Mouse (Mus musculus): ENCODE data around the gene Cav1. TPM values are rescaled to one million over a fixed set of nuclear protein-coding genes. Genes with fewer than 3 reads are reported as not detected.

Gene Cav1
- polyA plus RNA-seq, 1 experiment from 2014 or later: 34.9 TPM

GRCm38 (mm10) chr6:17282159-17282558 lies 24.0 kb upstream of the Cav1 start:
- no peak overlapping the region for H3K4me3 ChIP-seq (replicated peaks; ENCODE audit: low read length)
- H3K27ac ChIP-seq (ENCODE audit: low read length): no peak overlapping the region
- no peak overlapping the region; the same call in 1 of the 2 replicates for H3K4me2 ChIP-seq (ENCODE audit: low read length)
- no peaks in the 10 kb centered on the region for H3K9me3 ChIP-seq (ENCODE audit: control insufficient read depth, low read length)
- no peak overlapping the region for H3K9ac ChIP-seq (replicated peaks; ENCODE audit: low read depth, low read length)
- 48% methylated on average over 5 of the region's 5 CpGs for WGBS
- H3K4me1 ChIP-seq (replicated peaks; ENCODE audit: control insufficient read depth, insufficient read depth, low read length): peaks cover 12% of the 10 kb centered on the region
- H3K27me3 ChIP-seq (replicated peaks; ENCODE audit: control insufficient read depth, insufficient read depth, low read length): no peaks in the 10 kb centered on the region
- ATAC-seq: no peak
- no peaks in the 10 kb centered on the region for H3K36me3 ChIP-seq (ENCODE audit: control insufficient read depth, insufficient read depth)

GRCm38 (mm10) chr6:17283834-17284233 lies 22.3 kb upstream of the Cav1 start:
- Histone ChIP-seq H3K36me3 (ENCODE audit: control insufficient read depth, insufficient read depth) (no peaks in the 10 kb centered on the region), H3K4me2 (ENCODE audit: low read length) (no peak overlapping the region), H3K27me3 (replicated peaks; ENCODE audit: control insufficient read depth, insufficient read depth, low read length) (no peaks in the 10 kb centered on the region), H3K9me3 (ENCODE audit: control insufficient read depth, low read length) (no peaks in the 10 kb centered on the region), H3K9ac (replicated peaks; ENCODE audit: low read depth, low read length) (no peak overlapping the region), H3K4me1 (replicated peaks; ENCODE audit: control insufficient read depth, insufficient read depth, low read length) (peaks cover 12% of the 10 kb centered on the region), H3K4me3 (replicated peaks; ENCODE audit: low read length) (no peak overlapping the region), H3K27ac (ENCODE audit: low read length) (no peak overlapping the region)
- ATAC-seq: no peak
- WGBS: 84% methylated on average over 3 of the region's 3 CpGs

DNA sequence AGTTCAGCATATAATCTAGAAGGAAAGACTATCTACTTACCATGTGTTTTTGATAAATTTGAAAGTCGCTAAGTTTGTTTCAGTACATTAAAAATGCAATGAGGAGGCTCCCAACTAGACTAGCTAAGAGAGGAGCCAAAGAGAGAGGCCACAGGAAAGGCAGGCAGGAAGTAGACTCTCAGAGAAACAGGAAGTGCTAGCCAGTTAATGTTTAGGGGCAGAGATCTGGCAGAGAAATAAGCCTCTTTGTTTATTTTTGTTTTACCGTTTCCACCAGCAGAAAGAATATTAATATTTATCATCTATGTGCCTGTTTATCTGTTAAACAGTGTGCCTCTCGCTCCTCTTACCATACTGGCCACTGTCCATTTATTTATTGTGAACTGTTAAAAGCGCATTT lies 19.8 kb upstream of the Cav1 start:
- WGBS: 66% methylated on average over 4 of the region's 4 CpGs
- Histone ChIP-seq H3K9ac (replicated peaks; ENCODE audit: low read depth, low read length) (no peak overlapping the region), H3K27ac (ENCODE audit: low read length) (no peak overlapping the region), H3K27me3 (replicated peaks; ENCODE audit: control insufficient read depth, insufficient read depth, low read length) (no peaks in the 10 kb centered on the region), H3K4me2 (ENCODE audit: low read length) (no peak overlapping the region), H3K4me3 (replicated peaks; ENCODE audit: low read length) (no peak overlapping the region), H3K9me3 (ENCODE audit: control insufficient read depth, low read length) (no peaks in the 10 kb centered on the region), H3K4me1 (replicated peaks; ENCODE audit: control insufficient read depth, insufficient read depth, low read length) (peaks cover 4% of the 10 kb centered on the region), H3K36me3 (ENCODE audit: control insufficient read depth, insufficient read depth) (no peaks in the 10 kb centered on the region)
- no peak for ATAC-seq

DNA sequence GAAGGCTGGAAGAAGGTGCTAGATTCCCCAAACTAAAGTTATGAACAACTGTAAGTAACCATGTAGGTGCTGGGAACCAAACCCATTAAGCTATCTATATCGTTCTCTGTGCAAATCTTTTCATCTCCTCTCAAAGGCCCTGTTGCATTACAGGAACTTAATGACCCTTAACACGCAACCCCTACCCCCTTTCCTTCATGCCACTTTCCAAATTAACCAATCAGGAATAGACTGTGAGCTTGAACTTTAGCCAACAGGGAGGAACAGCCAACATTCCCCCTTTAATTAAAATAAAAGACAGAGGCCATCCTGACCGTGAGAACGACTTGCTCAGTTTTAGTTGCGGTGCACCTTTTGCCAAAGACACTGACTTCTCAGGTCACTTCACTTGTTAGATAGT lies 11.0 kb upstream of the Cav1 start:
- no peak for ATAC-seq
- H3K9ac ChIP-seq (replicated peaks; ENCODE audit: low read depth, low read length): no peak overlapping the region
- no peaks in the 10 kb centered on the region for H3K36me3 ChIP-seq (ENCODE audit: control insufficient read depth, insufficient read depth)
- H3K4me2 ChIP-seq (ENCODE audit: low read length): no peak overlapping the region
- no peaks in the 10 kb centered on the region for H3K9me3 ChIP-seq (ENCODE audit: control insufficient read depth, low read length)
- no peaks in the 10 kb centered on the region for H3K4me1 ChIP-seq (replicated peaks; ENCODE audit: control insufficient read depth, insufficient read depth, low read length)
- no peak overlapping the region for H3K27ac ChIP-seq (ENCODE audit: low read length)
- 37% methylated on average over 5 of the region's 5 CpGs for WGBS
- no peaks in the 10 kb centered on the region for H3K27me3 ChIP-seq (replicated peaks; ENCODE audit: control insufficient read depth, insufficient read depth, low read length)
- no peak overlapping the region for H3K4me3 ChIP-seq (replicated peaks; ENCODE audit: low read length)

- peak overlapping the region; percentile 44; the same call in 1 of the 2 replicates for H3K27ac ChIP-seq (ENCODE audit: low read length)
- no peaks in the 10 kb centered on the region for H3K9me3 ChIP-seq (ENCODE audit: control insufficient read depth, low read length)
- WGBS: under 1% methylated on average over 18 of the region's 19 CpGs
- H3K36me3 ChIP-seq (ENCODE audit: control insufficient read depth, insufficient read depth): no peaks in the 10 kb centered on the region
- ATAC-seq: peak; percentile 19
- peak overlapping the region; percentile 56 for H3K4me3 ChIP-seq (replicated peaks; ENCODE audit: low read length)
- H3K4me1 ChIP-seq (replicated peaks; ENCODE audit: control insufficient read depth, insufficient read depth, low read length): peaks cover 20% of the 10 kb centered on the region
- H3K4me2 ChIP-seq (ENCODE audit: low read length): peak overlapping the region; percentile 96
- peak overlapping the region; percentile 64 for H3K9ac ChIP-seq (replicated peaks; ENCODE audit: low read depth, low read length)
- 0 out of 2 replicates have a peak, but pooled peaks cover 4% of the 10 kb centered on the region for H3K27me3 ChIP-seq (replicated peaks; ENCODE audit: control insufficient read depth, insufficient read depth, low read length)
Measured at GRCm38 (mm10) chr6:17306602-17307325, 629 bp downstream of the Cav1 start.

DNA sequence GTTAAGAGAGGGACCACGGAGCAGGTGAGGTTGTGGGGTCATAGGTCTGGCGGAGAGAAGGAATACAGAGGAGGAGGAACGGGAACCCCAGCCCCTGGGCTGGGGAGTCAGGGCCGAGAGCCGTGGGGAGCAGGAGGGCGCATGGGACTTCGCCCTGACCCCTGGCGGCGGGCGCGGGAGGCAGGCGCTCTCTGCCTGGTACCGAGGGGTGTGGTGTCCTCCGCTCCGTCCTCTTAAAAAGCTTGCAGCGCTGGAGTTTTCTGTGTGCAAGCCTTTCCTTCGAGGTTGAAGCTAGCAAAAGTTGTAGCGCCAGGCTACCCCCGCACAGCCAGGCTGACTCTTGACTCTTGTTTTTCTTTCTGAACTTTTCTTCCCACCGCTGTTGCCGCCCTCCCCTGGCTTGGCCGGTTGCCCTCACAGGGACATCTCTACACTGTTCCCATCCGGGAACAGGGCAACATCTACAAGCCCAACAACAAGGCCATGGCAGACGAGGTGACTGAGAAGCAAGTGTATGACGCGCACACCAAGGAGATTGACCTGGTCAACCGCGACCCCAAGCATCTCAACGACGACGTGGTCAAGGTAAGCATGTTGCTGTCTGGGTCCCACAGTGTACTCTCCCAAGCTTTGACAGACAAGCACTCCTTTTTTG lies 1.5 kb downstream of the Cav1 start:
- Histone ChIP-seq H3K4me1 (replicated peaks; ENCODE audit: control insufficient read depth, insufficient read depth, low read length) (peaks cover 20% of the 10 kb centered on the region), H3K9me3 (ENCODE audit: control insufficient read depth, low read length) (no peaks in the 10 kb centered on the region), H3K4me3 (replicated peaks; ENCODE audit: low read length) (peak overlapping the region; percentile 56), H3K36me3 (ENCODE audit: control insufficient read depth, insufficient read depth) (no peaks in the 10 kb centered on the region), H3K9ac (replicated peaks; ENCODE audit: low read depth, low read length) (no peak overlapping the region; the same call in 1 of the 2 replicates), H3K27me3 (replicated peaks; ENCODE audit: control insufficient read depth, insufficient read depth, low read length) (0 out of 2 replicates have a peak, but pooled peaks cover 4% of the 10 kb centered on the region), H3K27ac (ENCODE audit: low read length) (no peak overlapping the region), H3K4me2 (ENCODE audit: low read length) (peak overlapping the region; percentile 96)
- ATAC-seq: peak; percentile 72
- WGBS: 3% methylated on average over 31 of the region's 31 CpGs

- no peak overlapping the region for H3K27ac ChIP-seq (ENCODE audit: low read length)
- no peak overlapping the region for H3K9ac ChIP-seq (replicated peaks; ENCODE audit: low read depth, low read length)
- no peaks in the 10 kb centered on the region for H3K36me3 ChIP-seq (ENCODE audit: control insufficient read depth, insufficient read depth)
- ATAC-seq: no peak
- H3K4me3 ChIP-seq (replicated peaks; ENCODE audit: low read length): no peak overlapping the region
- H3K4me1 ChIP-seq (replicated peaks; ENCODE audit: control insufficient read depth, insufficient read depth, low read length): peaks cover 20% of the 10 kb centered on the region
- H3K27me3 ChIP-seq (replicated peaks; ENCODE audit: control insufficient read depth, insufficient read depth, low read length): 0 out of 2 replicates have a peak, but pooled peaks cover 4% of the 10 kb centered on the region
- H3K4me2 ChIP-seq (ENCODE audit: low read length): no peak overlapping the region
- 44% methylated on average over 2 of the region's 2 CpGs for WGBS
- H3K9me3 ChIP-seq (ENCODE audit: control insufficient read depth, low read length): no peaks in the 10 kb centered on the region
Measured at GRCm38 (mm10) chr6:17308661-17309060, 2.5 kb downstream of the Cav1 start.

DNA sequence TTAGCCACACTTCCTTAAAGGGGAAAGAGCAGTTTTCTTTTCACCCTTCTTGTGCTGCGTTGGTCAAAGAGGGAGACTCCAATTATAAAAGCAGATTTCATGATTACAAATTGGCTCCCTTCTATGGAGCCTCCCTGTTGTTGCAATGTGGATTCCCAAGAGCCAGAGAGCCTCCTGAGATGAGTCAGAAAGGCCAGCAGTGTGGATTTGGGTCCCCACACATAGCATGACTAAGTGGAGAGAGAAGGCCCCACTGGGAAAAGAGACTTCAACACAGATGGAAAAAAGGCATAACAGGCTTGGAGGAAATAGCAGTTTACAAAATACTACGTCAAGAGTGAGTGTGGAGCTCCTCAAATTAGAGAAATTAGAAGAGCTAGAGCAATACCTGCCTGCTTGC lies 3.1 kb downstream of the Cav1 start:
- Histone ChIP-seq H3K9me3 (ENCODE audit: control insufficient read depth, low read length) (no peaks in the 10 kb centered on the region), H3K36me3 (ENCODE audit: control insufficient read depth, insufficient read depth) (no peaks in the 10 kb centered on the region), H3K9ac (replicated peaks; ENCODE audit: low read depth, low read length) (no peak overlapping the region), H3K27ac (ENCODE audit: low read length) (no peak overlapping the region), H3K4me3 (replicated peaks; ENCODE audit: low read length) (no peak overlapping the region), H3K4me2 (ENCODE audit: low read length) (no peak overlapping the region), H3K27me3 (replicated peaks; ENCODE audit: control insufficient read depth, insufficient read depth, low read length) (0 out of 2 replicates have a peak, but pooled peaks cover 4% of the 10 kb centered on the region), H3K4me1 (replicated peaks; ENCODE audit: control insufficient read depth, insufficient read depth, low read length) (peaks cover 20% of the 10 kb centered on the region)
- ATAC-seq: no peak
- 68% methylated on average over 2 of the region's 2 CpGs for WGBS

DNA sequence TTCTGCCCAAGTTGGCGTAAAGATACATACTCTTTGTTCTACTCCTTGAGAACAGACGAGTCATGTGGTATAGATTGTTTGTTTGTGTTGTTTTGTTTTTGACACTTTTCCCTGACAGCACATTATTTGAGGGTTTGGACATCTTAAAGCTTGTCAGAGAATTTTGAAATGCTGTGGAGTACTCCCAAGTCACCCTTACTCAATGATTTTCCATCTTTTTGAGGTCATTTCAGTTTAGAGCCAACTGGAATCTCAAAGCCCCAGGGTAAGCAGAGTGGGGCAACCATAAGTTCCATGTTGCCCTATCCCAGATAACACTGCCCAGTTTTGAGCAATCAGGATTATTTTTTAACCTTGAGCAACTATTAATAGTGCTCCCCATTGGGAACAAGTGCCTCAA lies 8.1 kb downstream of the Cav1 start:
- Histone ChIP-seq H3K9me3 (ENCODE audit: control insufficient read depth, low read length) (no peaks in the 10 kb centered on the region), H3K4me3 (replicated peaks; ENCODE audit: low read length) (no peak overlapping the region), H3K27me3 (replicated peaks; ENCODE audit: control insufficient read depth, insufficient read depth, low read length) (no peaks in the 10 kb centered on the region), H3K27ac (ENCODE audit: low read length) (no peak overlapping the region), H3K4me2 (ENCODE audit: low read length) (no peak overlapping the region), H3K4me1 (replicated peaks; ENCODE audit: control insufficient read depth, insufficient read depth, low read length) (no peaks in the 10 kb centered on the region; the same call in 1 of the 2 replicates), H3K9ac (replicated peaks; ENCODE audit: low read depth, low read length) (no peak overlapping the region), H3K36me3 (ENCODE audit: control insufficient read depth, insufficient read depth) (no peaks in the 10 kb centered on the region)
- WGBS: 85% methylated on average over 2 of the region's 2 CpGs
- no peak for ATAC-seq

All from forebrain, embryonic 16.5 days (tissue).